Mouse (Mus musculus) G1E (cell line): ENCODE measurements around the gene Smg6.

Experiments
- CTCF ChIP-seq: IDR thresholded peaks from 2 replicates; pipeline ENCODE4 v1.5.1; 2012; ENCODE audit warnings: low read depth, low read length, inconsistent platforms, mixed read lengths
- GATA1 ChIP-seq: IDR thresholded peaks from 2 replicates; pipeline ENCODE4 v1.6.1; 2012; ENCODE audit warnings: borderline replicate concordance, low read length, inconsistent platforms, mixed read lengths
- GATA2 ChIP-seq: IDR thresholded peaks from 2 replicates; pipeline ENCODE4 v1.6.1; 2012; ENCODE audit warnings: low read depth, low read length, inconsistent platforms, borderline replicate concordance
- POLR2AphosphoS5 ChIP-seq: IDR thresholded peaks from 2 replicates; pipeline ENCODE4 v1.6.1; 2012; ENCODE audit warnings: low read depth, low read length, inconsistent platforms; ENCODE audit not compliant: insufficient replicate concordance
- TAL1 ChIP-seq: conservative IDR thresholded peaks from 2 replicates; pipeline ENCODE4 v1.6.1; 2012; ENCODE audit warnings: low read depth, low read length, inconsistent platforms, mixed read lengths

DNA sequence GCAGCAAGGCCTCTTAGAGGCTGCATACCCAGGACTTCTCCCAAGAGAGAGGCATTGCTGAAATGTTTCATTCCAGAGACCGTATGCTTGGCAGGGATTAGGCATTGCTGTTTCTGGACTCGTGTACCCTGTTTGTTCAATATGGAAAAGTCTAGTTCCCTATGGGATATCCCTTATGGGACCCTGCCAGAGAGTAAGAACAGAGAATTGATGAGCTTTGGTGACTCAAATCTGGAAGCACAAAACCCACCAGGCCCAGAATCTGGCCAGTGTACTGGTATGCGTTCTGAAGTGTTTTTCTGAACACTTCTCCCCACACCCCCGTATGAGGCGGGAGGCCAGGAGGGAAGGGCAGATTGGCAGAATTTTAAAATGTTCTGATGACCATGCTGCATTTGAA, 64.9 kb downstream of the Smg6 start:
- TF ChIP-seq CTCF (no peak), TAL1 (no peak), GATA1 (no peak), GATA2 (no peak), POLR2AphosphoS5 (no peak)
